Mouse (Mus musculus) urinary bladder, adult 2 months (tissue): ENCODE measurements around the gene Tmem88b. TPM values are rescaled to one million over a fixed set of nuclear protein-coding genes. Genes with fewer than 3 reads are reported as not detected.

ENCODE experiments used
- DNase-seq: peaks from one replicate; pipeline ENCODE4 v3.0.0; 2022; ENCODE audit warnings: low spot score
- polyA plus RNA-seq: library from polyadenylated mRNA; depleted of rRNA; stranded (reverse); fragments of >200 nt; gene quantifications from 2 replicates; pipeline ENCODE4 v1.2.3, GENCODE M21; 2012; rRNA removed

The Tmem88b gene
- 0.91 and 0.93 TPM in 2 replicates for polyA plus RNA-seq

GRCm38 (mm10) chr4:155785819-155786218 is at the start of gene Tmem88b:
Gene Tmem88b (minus strand): TSS chr4:155785874.
- DNase-seq, result no peak

- DNase-seq, result no peak
Observed at GRCm38 (mm10) chr4:155833836-155834235, 48.2 kb upstream of the Tmem88b start.

- DNase-seq, result no peak
Observed at GRCm38 (mm10) chr4:155833234-155833633, 47.6 kb upstream of the Tmem88b start.

- no peak for DNase-seq
Observed at GRCm38 (mm10) chr4:155832321-155832720, 46.6 kb upstream of the Tmem88b start.

GRCm38 (mm10) chr4:155831831-155832230 is 46.2 kb upstream of the Tmem88b start:
- no peak for DNase-seq

GRCm38 (mm10) chr4:155831205-155831766 is 45.6 kb upstream of the Tmem88b start, which contains the start of gene Aurkaip1:
Gene Aurkaip1 (plus strand): TSS chr4:155831272.
- peak; percentile 91 for DNase-seq

GRCm38 (mm10) chr4:155830596-155830995 is 44.9 kb upstream of the Tmem88b start:
- no peak for DNase-seq

- DNase-seq, result no peak
Observed at GRCm38 (mm10) chr4:155829866-155830265, 44.2 kb upstream of the Tmem88b start.

GRCm38 (mm10) chr4:155823443-155823842 is 37.8 kb upstream of the Tmem88b start:
- DNase-seq, result no peak

GRCm38 (mm10) chr4:155821025-155821424 is 35.4 kb upstream of the Tmem88b start:
- no peak for DNase-seq

- DNase-seq, result no peak
Observed at GRCm38 (mm10) chr4:155817533-155817932, 31.9 kb upstream of the Tmem88b start.

- DNase-seq, result no peak
Observed at GRCm38 (mm10) chr4:155812665-155813181, 27.0 kb upstream of the Tmem88b start.

GRCm38 (mm10) chr4:155811929-155812664 is 26.4 kb upstream of the Tmem88b start, which contains the start of gene Ccnl2:
Gene Ccnl2 (plus strand): TSS chr4:155812489.
- DNase-seq, result peak; percentile 84

GRCm38 (mm10) chr4:155807841-155808240 is 22.2 kb upstream of the Tmem88b start:
- DNase-seq, result no peak

- peak; percentile 97 for DNase-seq
Observed at GRCm38 (mm10) chr4:155803340-155804041, 17.8 kb upstream of the Tmem88b start.

GRCm38 (mm10) chr4:155802741-155803339 is 17.2 kb upstream of the Tmem88b start, which contains the start of gene Mrpl20:
Gene Mrpl20 (plus strand): TSS chr4:155802878.
- no peak for DNase-seq

GRCm38 (mm10) chr4:155802075-155802474 is 16.4 kb upstream of the Tmem88b start:
- DNase-seq, result no peak

- DNase-seq, result no peak
Observed at GRCm38 (mm10) chr4:155793730-155794129, 8.1 kb upstream of the Tmem88b start.

GRCm38 (mm10) chr4:155791240-155791933 is 5.7 kb upstream of the Tmem88b start:
- DNase-seq, result no peak

GRCm38 (mm10) chr4:155790650-155791161 is 5.0 kb upstream of the Tmem88b start:
- peak; percentile 41 for DNase-seq

GRCm38 (mm10) chr4:155790021-155790489 is 4.4 kb upstream of the Tmem88b start, which contains the start of gene Ankrd65:
Gene Ankrd65 (plus strand): TSS chr4:155790439.
- DNase-seq, result no peak
